Mouse (Mus musculus) 416B (cell line): ENCODE data around the gene Mycbp2.
A peak's percentile ranks its signal among the peaks of the same experiment; 100 is the strongest.

Source experiments
- DNase-seq: peaks from one replicate; pipeline ENCODE4 v3.0.0; 2011; ENCODE audit warnings: low read depth

Mycbp2 gene

DNA sequence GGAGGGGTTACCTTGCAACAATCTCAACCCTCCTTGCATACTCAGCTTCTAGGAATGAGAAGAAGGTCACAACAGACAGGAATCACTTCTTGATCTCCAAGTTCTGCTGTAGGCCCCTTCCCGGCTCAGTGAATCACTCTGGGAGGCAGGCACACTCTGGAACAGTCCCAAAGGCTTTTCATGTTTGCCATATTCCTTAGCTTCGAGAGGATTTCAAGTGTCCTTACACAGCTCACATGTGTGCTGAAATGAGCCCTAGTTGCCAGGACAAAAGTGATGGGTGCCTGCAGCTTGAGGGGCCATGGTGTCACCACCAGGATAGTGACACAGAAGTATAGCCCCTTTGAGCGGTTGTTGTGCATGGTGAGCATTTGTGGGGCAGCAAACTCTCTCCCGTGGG, 273.9 kb downstream of the Mycbp2 start:
- no peak for DNase-seq

DNA sequence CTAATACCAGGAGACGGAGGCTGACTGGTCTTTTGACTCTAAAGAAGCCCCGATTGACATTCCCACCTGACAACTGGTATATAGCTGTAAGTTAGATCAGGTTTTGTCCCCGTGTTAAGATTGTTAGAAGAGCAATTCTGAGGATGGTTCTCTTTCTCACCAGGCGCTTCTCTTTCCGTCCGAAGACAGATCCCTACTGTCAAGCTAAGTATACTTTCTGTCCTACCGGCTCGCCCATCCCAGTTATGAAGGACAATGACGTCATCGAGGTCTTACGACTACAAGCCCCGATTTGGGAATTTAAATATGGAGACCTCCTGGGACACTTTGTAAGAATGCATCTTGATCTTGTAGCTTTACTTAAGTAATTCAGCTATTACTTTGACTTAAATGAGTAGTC, 275.1 kb downstream of the Mycbp2 start:
- DNase-seq = no peak

- peak; percentile 50 for DNase-seq
These were observed 275.8 kb downstream of the Mycbp2 start for GRCm38 (mm10) chr14:103070790-103071189.

DNA sequence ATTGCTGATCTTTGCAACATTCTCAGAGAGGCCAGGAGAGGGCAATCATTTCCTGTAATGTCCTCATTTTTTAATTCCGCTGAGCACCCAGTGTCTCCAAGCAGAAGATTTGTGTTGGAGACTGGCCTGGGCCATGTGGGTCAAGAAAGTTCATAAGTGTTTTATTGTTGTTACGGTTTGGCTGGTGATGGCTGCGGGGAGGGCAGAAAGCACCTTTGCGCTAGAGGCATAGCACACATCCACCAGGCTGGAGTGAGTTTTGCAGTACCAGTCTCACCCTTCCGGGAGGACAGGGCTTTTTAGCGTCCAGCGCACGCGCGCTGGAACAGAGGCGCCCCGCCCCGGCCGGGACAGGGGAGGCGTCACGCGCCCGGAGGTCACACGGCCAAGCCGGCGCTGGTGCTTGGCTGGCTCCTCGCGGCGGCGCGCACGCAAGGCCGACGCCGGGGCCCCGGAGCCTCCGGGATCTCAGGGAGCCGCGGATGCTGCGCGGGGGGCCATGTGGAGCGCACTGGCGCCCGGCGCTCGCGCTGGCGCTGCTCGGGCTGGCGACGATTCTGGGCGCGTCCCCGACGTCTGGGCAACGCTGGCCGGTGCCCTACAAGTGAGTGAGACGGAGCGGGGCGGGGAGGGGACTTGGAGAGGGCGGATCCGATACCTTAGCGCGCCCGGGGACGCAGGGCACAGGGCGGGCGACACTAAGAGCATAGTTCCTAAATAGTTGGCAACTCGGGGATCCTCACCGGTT, 276.6 kb downstream of the Mycbp2 start, which contains the start of gene Cln5:
Gene Cln5, plus strand, starts transcription at position 353 of the 748 bp plus-strand sequence.
- DNase-seq = peak; percentile 93

- DNase-seq = no peak
These were observed 277.1 kb downstream of the Mycbp2 start for GRCm38 (mm10) chr14:103069465-103069863.

DNA sequence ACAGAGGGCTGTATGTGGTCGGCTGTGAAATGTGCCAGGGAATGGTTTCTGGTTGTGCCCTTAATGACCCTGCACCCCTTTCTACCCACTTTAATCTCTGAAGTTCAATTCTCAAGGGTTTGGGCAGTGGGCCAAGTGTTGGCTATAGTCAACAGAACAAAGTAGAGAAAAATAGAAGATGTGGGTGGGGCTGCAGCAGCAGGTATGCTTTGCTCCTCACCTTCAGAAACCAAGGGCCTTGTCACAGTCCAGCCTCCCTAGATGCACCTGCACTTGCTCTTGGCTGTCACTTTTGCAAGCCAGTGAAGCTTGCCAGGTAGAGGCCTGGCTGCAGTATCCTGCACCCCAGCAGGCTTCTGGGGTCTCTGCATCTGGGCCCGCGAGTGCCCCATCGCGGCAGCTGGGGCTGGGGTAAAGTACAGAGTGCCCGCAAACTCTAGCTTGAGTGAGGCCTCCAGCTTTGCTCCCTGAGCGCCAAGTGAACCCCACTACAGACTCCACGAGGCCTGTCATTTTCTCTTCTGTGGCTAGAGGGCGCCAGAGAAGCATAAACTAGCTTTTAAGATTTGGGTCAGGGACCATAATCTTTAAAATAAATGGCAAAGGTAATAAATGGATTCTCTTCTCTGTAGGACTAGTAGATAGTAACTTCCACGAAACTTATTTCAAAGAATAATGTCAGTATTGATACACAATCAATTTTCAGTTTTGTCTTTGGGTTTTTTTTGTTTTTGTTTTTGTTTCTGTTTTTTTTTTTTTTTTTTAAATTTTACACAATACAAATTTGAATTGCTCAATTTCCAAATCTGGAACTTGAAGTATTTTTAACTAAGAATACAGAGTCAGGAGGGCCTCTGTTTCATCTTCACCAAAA, 281.1 kb downstream of the Mycbp2 start:
- peak; percentile 78 for DNase-seq
